Mouse (Mus musculus) liver, embryonic 14.5 days (tissue): ENCODE data around the gene Cd248.

Experiments used
- CTCF ChIP-seq: IDR thresholded peaks from 2 replicates; pipeline ENCODE4 v1.5.1; 2016; ENCODE audit warnings: antibody characterized with exemption, low read depth, control low read depth
- EP300 ChIP-seq: IDR thresholded peaks from 2 replicates; pipeline ENCODE4 v1.6.1; 2016; ENCODE audit warnings: antibody characterized with exemption, low read depth

DNA sequence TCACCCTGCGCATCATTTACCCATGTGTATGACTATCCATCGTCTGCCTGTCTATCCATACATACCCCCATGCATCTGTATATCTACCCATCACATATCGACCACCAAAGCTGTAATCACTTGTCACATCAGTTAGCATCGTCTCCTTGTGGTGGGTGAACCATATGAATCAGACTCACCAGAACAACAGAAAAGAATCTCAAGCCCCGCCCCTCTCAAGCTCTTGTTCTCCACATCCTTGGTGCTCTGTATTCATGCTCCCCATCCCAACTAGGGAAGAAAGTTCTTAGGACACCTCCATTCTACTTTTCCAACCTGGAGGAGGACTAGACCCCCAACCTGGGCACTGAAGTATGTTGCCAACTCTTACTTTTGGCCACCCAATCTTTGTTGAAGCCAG lies 5.8 kb upstream of the Cd248 start:
- TF ChIP-seq CTCF (no peak), EP300 (no peak)
